Mouse (Mus musculus) lung, postnatal 0 days (tissue): ENCODE measurements around the gene Gm17359. TPM values are rescaled to one million over a fixed set of nuclear protein-coding genes. Genes with fewer than 3 reads are reported as not detected.

Experiments
- ATAC-seq: fragments of 200-750 bp; cut with Nextera tagmentation; 2 replicates; pipeline ENCODE4 v1.8.0; 2017; ENCODE audit warnings: moderate library complexity
- DNase-seq: peaks from one replicate; pipeline ENCODE4 v3.0.0-alpha.2; 2016; ENCODE audit warnings: low spot score
- H3K27ac ChIP-seq: fragments of 300-500 bp; sonication (generic); 2 replicates; pipeline ENCODE4 v1.5.1; 2014; ENCODE audit warnings: antibody characterized with exemption, mild to moderate bottlenecking, low read length, mixed read lengths
- H3K27me3 ChIP-seq: fragments of 300-500 bp; sonication (generic); replicated peaks from 2 replicates; pipeline ENCODE4 v1.6.1; 2014; ENCODE audit warnings: low read length, mixed read lengths; ENCODE audit not compliant: insufficient read depth
- H3K36me3 ChIP-seq: fragments of 300-500 bp; sonication (generic); 2 replicates; pipeline ENCODE4 v1.6.1; 2014; ENCODE audit warnings: low read length, mixed read lengths; ENCODE audit not compliant: insufficient read depth
- H3K4me1 ChIP-seq: fragments of 300-500 bp; sonication (generic); 2 replicates; pipeline ENCODE4 v1.6.1; 2014; ENCODE audit warnings: antibody characterized with exemption, low read depth, low read length, mixed read lengths; ENCODE audit not compliant: insufficient read depth
- H3K4me2 ChIP-seq: fragments of 300-500 bp; sonication (generic); replicated peaks from 2 replicates; pipeline ENCODE4 v1.6.1; 2014; ENCODE audit warnings: low read depth, mild to moderate bottlenecking, low read length, moderate library complexity, mixed read lengths
- H3K4me3 ChIP-seq: fragments of 300-500 bp; sonication (generic); 2 replicates; pipeline ENCODE4 v1.5.1; 2014; ENCODE audit warnings: low read depth, low read length
- H3K9ac ChIP-seq: fragments of 300-500 bp; sonication (generic); replicated peaks from 2 replicates; pipeline ENCODE4 v1.6.1; 2014; ENCODE audit warnings: low read depth, mild to moderate bottlenecking
- H3K9me3 ChIP-seq: fragments of 300-500 bp; sonication (generic); 2 replicates; pipeline ENCODE4 v1.6.1; 2016; ENCODE audit warnings: low read length, mixed read lengths
- CTCF ChIP-seq: IDR thresholded peaks from 2 replicates; pipeline ENCODE4 v1.5.1; 2016; ENCODE audit warnings: antibody characterized with exemption, mild to moderate bottlenecking
- EP300 ChIP-seq: IDR thresholded peaks from 2 replicates; pipeline ENCODE4 v1.6.1; 2016; ENCODE audit warnings: antibody characterized with exemption, mild to moderate bottlenecking, control low read depth
- WGBS: fragments of 180-500 bp; shearing (Covaris S2); extraction: QIAGEN DNeasy Blood & Tissue Kit; methylation state at CpG from one replicate; pipeline ENCODE4 v1.1.7; 2014; 5-methylcytosine and 5-hydroxymethylcytosine counted together
- polyA plus RNA-seq: library from polyadenylated mRNA; unstranded; fragments of >200 nt; fragmentation: Nextera tagmentation; extraction: Ambion mirVana; gene quantifications from 2 replicates; pipeline ENCODE4 v1.2.1, GENCODE M21; 2015

Gm17359 gene
- polyA plus RNA-seq, 1 experiment from 2014 or later, result not detected

GRCm38 (mm10) chr3:79409927-79410628 is 73.6 kb downstream of the Gm17359 start:
- WGBS, result 37% methylated on average over 10 of the region's 10 CpGs

GRCm38 (mm10) chr3:79410629-79410995 is 74.2 kb downstream of the Gm17359 start:
- ATAC-seq, result no peak
- no peak for TF ChIP-seq CTCF
- no peak for TF ChIP-seq EP300
- H3K36me3 ChIP-seq, result no peaks in the 10 kb centered on the region
- DNase-seq, result peak; percentile 27
- no peak overlapping the region for H3K27ac ChIP-seq
- no peaks in the 10 kb centered on the region for H3K27me3 ChIP-seq
- WGBS, result 46% methylated on average over 5 of the region's 5 CpGs
- no peak overlapping the region for H3K4me3 ChIP-seq
- H3K4me2 ChIP-seq, result no peak overlapping the region
- no peak overlapping the region for H3K9ac ChIP-seq
- no peaks in the 10 kb centered on the region for H3K4me1 ChIP-seq
- H3K9me3 ChIP-seq, result no peaks in the 10 kb centered on the region

More at GRCm38 (mm10) chr3:79409927-79410628, 73.6 kb downstream of the Gm17359 start:
- Histone ChIP-seq H3K9ac (no peak overlapping the region), H3K9me3 (no peaks in the 10 kb centered on the region), H3K4me1 (no peaks in the 10 kb centered on the region), H3K4me3 (no peak overlapping the region), H3K4me2 (no peak overlapping the region), H3K36me3 (no peaks in the 10 kb centered on the region), H3K27ac (no peak overlapping the region), H3K27me3 (no peaks in the 10 kb centered on the region)
- no peak for DNase-seq
- TF ChIP-seq CTCF (no peak), EP300 (no peak)
- no peak for ATAC-seq

GRCm38 (mm10) chr3:79411666-79412065 is 75.2 kb downstream of the Gm17359 start:
- Histone ChIP-seq H3K4me1 (no peaks in the 10 kb centered on the region), H3K27me3 (no peaks in the 10 kb centered on the region)

GRCm38 (mm10) chr3:79413492-79413891 is 77.0 kb downstream of the Gm17359 start:
- ATAC-seq, result no peak
- Histone ChIP-seq H3K9ac (no peak overlapping the region), H3K4me2 (no peak overlapping the region), H3K27me3 (no peaks in the 10 kb centered on the region), H3K27ac (no peak overlapping the region), H3K4me1 (no peaks in the 10 kb centered on the region), H3K4me3 (no peak overlapping the region), H3K36me3 (no peaks in the 10 kb centered on the region), H3K9me3 (no peaks in the 10 kb centered on the region)
- DNase-seq, result no peak
- 86% methylated on average over 1 of the region's 1 CpGs for WGBS
- no peak for TF ChIP-seq CTCF
- no peak for TF ChIP-seq EP300

More at GRCm38 (mm10) chr3:79411666-79412065, 75.2 kb downstream of the Gm17359 start:
- no peak for ATAC-seq
- no peak for TF ChIP-seq EP300
- no peak for TF ChIP-seq CTCF
- Histone ChIP-seq H3K27ac (no peak overlapping the region), H3K9me3 (no peaks in the 10 kb centered on the region), H3K36me3 (no peaks in the 10 kb centered on the region), H3K9ac (no peak overlapping the region), H3K4me3 (no peak overlapping the region), H3K4me2 (no peak overlapping the region)
- DNase-seq, result no peak
- WGBS, result 41% methylated on average over 2 of the region's 2 CpGs

GRCm38 (mm10) chr3:79415081-79415480 is 78.6 kb downstream of the Gm17359 start:
- DNase-seq, result no peak
- Histone ChIP-seq H3K9me3 (no peaks in the 10 kb centered on the region), H3K9ac (no peak overlapping the region), H3K4me2 (no peak overlapping the region), H3K27me3 (no peaks in the 10 kb centered on the region), H3K4me3 (no peak overlapping the region), H3K4me1 (no peaks in the 10 kb centered on the region), H3K36me3 (no peaks in the 10 kb centered on the region), H3K27ac (no peak overlapping the region)
- 67% methylated on average over 5 of the region's 5 CpGs for WGBS
- TF ChIP-seq CTCF (no peak), EP300 (no peak)
- ATAC-seq, result no peak

GRCm38 (mm10) chr3:79415929-79416328 is 79.5 kb downstream of the Gm17359 start:
- no peak overlapping the region for H3K27ac ChIP-seq
- no peak overlapping the region for H3K4me2 ChIP-seq
- no peaks in the 10 kb centered on the region for H3K27me3 ChIP-seq
- no peaks in the 10 kb centered on the region for H3K36me3 ChIP-seq
- no peaks in the 10 kb centered on the region for H3K4me1 ChIP-seq
- no peaks in the 10 kb centered on the region for H3K9me3 ChIP-seq
- ATAC-seq, result no peak
- no peak for TF ChIP-seq EP300
- no peak for TF ChIP-seq CTCF
- DNase-seq, result no peak
- no peak overlapping the region for H3K4me3 ChIP-seq
- H3K9ac ChIP-seq, result no peak overlapping the region
